Mouse (Mus musculus) bone marrow macrophage, adult 2 months (primary cell): ENCODE data around the gene Cldn5.

Experiments used
- CTCF ChIP-seq: IDR thresholded peaks from 2 replicates; pipeline ENCODE4 v1.5.1; 2012; ENCODE audit warnings: low read depth, mild to moderate bottlenecking, low read length, moderate library complexity
- POLR2A ChIP-seq: IDR thresholded peaks from 2 replicates; pipeline ENCODE4 v1.6.1; 2012; ENCODE audit warnings: mild to moderate bottlenecking, low read depth, low read length, borderline replicate concordance

DNA sequence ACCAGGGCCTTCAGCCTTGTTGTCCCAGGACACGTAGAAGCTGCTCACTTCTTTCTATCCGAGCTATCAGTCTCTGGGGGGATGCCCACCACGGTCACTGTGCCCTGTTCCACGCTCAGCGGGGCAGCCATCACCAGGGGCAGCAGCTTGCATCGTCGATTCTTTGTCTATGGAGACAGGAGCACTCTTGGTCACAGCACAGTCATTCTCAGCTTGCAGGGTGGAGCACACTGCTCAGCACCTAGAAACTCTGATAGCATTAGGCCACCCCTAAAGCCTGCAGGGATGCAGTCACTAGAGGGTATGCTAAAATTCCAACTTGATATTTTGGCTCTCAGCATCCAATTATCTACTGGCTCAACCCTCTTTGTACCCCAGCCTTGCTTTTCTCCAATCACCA is 8.4 kb downstream of the Cldn5 start:
- TF ChIP-seq CTCF = no peak
- no peak for TF ChIP-seq POLR2A
